Mouse (Mus musculus): ENCODE data around the gene Mad2l1bp. TPM values are rescaled to one million over a fixed set of nuclear protein-coding genes. Genes with fewer than 3 reads are reported as not detected.
A peak's percentile ranks its signal among the peaks of the same experiment; 100 is the strongest.

Gene Mad2l1bp
- total RNA-seq, 1 experiment from 2014 or later = 7.1 TPM

- ATAC-seq (ENCODE audit: extremely low read depth, insufficient number of reproducible peaks, low FRiP score, poor library complexity, severe bottlenecking) = peak; percentile 53
Measured at GRCm38 (mm10) chr17:46160090-46160662, 6.8 kb upstream of the Mad2l1bp start.

DNA sequence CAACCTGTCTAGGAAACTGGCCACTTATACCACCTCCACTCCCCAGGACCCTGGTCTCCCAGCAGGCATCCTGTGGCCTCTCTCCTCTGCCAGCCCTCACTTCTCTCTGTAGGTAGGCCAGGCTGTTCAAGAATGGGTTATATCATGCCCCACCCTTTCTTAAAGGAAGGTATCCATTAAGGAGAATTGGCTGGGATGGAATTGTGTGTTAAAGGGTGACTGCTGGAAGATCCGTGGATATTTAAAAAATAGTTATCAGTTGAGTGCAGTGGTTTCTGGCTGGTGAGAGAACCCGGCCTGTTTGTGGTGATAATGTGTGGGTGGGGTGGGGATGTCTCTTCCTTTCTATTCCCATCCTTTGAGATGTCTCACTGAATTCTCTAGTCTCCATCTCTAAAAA is 5.9 kb upstream of the Mad2l1bp start:
- ATAC-seq (ENCODE audit: extremely low read depth, insufficient number of reproducible peaks, low FRiP score, poor library complexity, severe bottlenecking) = no peak

- no peak for ATAC-seq (ENCODE audit: extremely low read depth, insufficient number of reproducible peaks, low FRiP score, poor library complexity, severe bottlenecking)
Measured at GRCm38 (mm10) chr17:46157131-46157530, 3.8 kb upstream of the Mad2l1bp start.

DNA sequence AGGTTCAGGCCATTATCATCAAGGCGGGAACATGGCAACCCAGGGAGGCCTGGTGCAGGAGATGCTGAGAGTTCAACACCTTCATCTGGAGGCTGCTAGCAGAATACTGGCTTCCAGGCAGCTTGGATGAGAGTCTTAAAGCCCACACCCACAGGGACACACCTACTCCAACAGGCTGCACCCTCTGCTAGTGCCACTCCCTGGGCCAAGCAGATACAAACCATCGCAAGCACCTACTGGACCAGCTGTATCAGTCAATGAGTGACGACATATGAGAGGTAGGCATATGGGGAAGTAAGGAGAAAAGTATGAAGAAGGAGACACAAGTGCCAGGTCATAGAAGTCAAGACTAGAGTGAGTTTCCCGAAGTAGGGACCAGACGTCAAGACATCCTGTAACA is 3.3 kb upstream of the Mad2l1bp start:
- ATAC-seq (ENCODE audit: extremely low read depth, insufficient number of reproducible peaks, low FRiP score, poor library complexity, severe bottlenecking) = no peak

- no peak for ATAC-seq (ENCODE audit: extremely low read depth, insufficient number of reproducible peaks, low FRiP score, poor library complexity, severe bottlenecking)
Measured at GRCm38 (mm10) chr17:46154336-46154735, 983 bp upstream of the Mad2l1bp start.

DNA sequence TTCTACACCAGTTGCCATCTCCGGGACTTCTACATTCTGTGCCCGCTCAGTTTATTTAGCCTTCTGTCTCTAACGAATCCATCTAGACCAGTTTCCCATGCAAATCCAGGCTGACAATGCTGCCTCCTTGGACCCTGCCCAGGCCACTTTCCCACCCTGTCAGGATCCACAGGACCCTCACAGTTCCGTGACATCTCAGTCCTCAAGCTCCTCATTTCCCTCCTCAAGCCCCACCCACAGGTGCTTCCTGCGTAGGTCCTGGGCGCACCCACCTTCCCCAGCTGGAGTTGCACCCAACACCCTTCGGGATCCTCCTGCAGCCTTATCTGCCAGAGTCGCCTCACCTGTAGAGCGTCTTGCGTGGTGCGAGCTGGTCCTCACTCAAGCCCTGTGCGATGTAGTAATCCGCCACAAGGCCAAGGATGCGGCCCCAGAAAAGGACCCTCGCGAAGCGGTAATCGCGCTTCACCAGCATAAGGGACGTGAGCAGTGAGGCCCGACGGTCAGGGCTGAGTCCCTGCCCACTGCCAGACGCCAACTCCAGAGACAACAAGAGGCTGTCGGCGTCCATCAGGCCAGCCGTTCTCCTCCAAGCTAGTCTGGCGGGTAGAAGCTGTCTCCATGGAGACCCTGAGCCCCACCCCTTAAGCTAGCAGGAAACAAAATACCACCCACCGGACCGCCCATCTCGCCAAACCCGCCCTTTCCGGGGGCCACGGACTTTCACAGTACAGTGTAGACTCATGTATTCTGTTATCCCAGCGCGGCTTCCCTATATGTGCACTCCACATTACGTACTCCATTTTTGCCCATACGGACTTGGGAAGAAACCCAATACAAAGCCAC is 9.6 kb downstream of the Mad2l1bp start, which contains the start of gene Rsph9:
Rsph9 (minus strand) TSS at position 639 of the 846 bp plus-strand sequence.
- ATAC-seq (ENCODE audit: extremely low read depth, insufficient number of reproducible peaks, low FRiP score, poor library complexity, severe bottlenecking) = peak; percentile 85

GRCm38 (mm10) chr17:46139872-46140271 is 13.5 kb downstream of the Mad2l1bp start:
- no peak for ATAC-seq (ENCODE audit: extremely low read depth, insufficient number of reproducible peaks, low FRiP score, poor library complexity, severe bottlenecking)

DNA sequence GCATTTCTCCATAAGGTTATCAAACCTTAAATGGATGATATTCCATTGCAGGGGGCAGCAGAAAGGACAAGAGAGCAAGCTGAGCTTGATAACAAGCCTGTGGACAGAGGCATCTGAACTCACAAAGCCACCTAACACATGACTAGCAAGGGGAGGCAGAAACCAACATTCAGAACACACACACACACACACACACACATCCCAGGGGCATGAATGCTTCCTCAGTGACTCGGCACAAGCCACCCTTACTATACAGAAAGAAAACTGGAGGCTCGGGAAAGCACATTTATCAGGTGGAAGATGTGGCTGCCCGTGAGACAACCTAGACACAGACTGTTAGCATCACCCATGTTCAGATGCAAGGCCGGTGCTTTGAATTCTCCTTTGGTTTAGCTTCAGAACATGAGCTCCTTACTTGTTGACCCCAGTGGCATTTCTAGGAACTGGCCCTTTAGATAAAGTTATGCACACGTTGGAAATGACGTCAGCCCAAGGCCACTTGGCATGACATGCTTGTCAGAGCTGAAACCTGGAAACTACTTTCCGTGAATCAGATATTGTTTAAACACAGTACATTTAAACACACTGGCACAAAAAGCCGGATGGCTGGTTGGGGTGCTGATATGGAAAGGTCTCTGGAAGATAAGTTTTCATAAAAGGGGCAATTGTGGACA is 14.7 kb downstream of the Mad2l1bp start:
- ATAC-seq (ENCODE audit: extremely low read depth, insufficient number of reproducible peaks, low FRiP score, poor library complexity, severe bottlenecking) = no peak

DNA sequence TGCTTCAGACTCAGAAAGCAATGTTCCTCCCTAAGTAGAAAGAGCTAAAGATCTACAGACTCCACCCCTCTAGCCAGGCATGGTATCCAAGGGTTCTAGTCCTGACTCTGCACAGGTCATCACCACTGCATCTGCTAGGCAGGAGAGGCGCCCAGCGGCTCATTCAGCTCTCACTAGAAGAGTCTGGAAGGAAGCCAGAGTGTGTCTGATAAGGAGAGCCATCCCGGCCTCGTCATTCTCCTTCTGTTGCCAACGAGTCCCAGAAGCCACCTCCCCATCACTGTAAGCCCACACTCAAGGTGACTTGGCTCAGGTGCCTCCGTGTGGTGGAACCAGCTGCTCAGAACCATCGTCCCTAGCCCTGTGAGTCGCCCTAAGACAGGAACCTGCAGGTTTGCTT is 20.5 kb downstream of the Mad2l1bp start:
- ATAC-seq (ENCODE audit: extremely low read depth, insufficient number of reproducible peaks, low FRiP score, poor library complexity, severe bottlenecking) = no peak

DNA sequence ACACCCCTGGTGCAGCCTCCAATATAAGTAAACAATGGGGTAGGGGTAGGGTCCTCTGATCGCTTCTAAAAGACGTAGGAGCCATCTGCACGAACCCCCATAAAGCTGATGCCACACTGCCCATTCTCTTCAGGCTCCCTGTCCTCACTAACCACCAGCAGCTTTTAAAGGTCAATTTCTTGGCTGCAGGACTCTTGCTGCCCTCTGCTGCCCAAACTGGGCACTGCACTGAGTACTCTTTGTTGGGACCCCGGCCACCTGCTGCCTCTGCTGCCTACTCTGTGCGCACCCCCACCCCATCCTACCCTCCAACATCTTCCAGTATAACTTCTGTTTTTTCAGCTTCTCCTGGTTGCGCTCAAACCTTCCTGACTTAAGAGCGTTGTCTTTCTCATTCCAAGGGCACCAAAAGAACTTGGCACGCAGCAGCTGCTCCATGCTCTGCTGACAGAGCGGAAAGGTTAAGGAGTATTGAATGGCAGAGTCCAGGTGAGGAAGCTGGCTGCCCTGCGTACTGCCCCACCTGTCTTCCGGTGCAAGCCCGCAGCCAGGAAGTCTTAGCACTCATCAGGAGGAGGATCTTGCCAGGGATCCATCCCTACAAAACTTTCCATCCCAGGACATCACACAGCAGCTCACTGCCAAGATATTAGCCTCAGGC is 21.2 kb downstream of the Mad2l1bp start:
- ATAC-seq (ENCODE audit: extremely low read depth, insufficient number of reproducible peaks, low FRiP score, poor library complexity, severe bottlenecking) = peak; percentile 56; the same call in 1 of the 2 replicates

- ATAC-seq (ENCODE audit: extremely low read depth, insufficient number of reproducible peaks, low FRiP score, poor library complexity, severe bottlenecking) = no peak
Measured at GRCm38 (mm10) chr17:46129741-46130498, 23.4 kb downstream of the Mad2l1bp start.

GRCm38 (mm10) chr17:46127814-46128493 is 25.4 kb downstream of the Mad2l1bp start:
- no peak for ATAC-seq (ENCODE audit: extremely low read depth, insufficient number of reproducible peaks, low FRiP score, poor library complexity, severe bottlenecking)

GRCm38 (mm10) chr17:46126608-46127007 is 26.7 kb downstream of the Mad2l1bp start:
- no peak for ATAC-seq (ENCODE audit: extremely low read depth, insufficient number of reproducible peaks, low FRiP score, poor library complexity, severe bottlenecking)

DNA sequence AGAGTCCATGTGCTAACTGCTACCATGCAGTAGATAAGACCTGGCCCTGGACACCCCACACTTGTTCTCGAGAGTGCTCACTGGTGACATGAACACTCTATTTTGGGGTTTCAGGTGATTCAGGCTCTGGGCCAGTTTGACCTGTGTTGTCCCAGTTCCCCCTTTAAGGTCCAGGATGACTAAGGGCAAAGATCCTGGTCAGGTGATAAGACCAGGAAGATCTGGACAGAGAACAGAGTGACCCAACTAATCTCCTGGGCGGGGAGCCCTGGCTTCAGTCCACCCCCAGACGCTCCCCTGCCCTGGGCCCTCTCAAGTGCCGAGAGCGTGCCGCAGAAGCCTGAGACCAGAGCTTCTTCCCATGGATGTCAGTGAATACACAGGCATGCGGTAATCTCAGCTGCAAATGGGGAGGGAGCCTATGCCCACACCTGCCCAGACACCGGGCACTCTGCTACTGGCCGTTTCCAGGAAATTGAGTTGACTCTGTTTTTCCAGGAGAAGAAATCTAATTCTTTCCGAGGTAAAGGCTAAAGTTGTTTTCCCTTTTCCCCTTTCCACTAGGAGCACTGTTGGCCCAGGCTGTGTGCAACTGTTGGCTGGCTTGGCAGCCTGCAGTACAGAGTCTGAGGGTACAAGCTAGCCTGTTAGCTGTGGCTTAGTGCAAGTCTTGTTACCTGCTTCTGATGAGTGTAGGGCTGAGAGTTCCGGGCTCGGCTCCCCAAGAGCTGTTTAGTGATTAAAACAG is 29.2 kb downstream of the Mad2l1bp start:
- no peak for ATAC-seq (ENCODE audit: extremely low read depth, insufficient number of reproducible peaks, low FRiP score, poor library complexity, severe bottlenecking)

DNA sequence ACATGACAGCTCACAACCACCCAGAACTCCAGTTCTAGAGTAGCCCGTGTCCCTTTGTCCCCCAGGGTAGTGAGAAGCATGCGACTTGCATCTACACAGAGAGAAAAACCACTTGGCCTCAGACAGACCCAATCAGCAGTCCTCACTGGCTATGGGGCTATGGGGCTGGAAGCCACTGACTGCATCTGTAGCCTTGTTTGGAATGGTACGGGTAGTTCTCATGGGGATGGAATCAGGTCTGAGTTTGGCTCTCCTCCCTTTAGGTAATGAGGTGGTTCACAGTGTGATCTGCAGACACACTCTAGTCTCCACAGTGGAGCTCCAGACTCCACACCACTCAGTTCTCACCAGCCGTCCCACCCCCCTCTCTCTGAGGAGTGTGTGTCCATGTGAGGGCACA is 30.1 kb downstream of the Mad2l1bp start:
- ATAC-seq (ENCODE audit: extremely low read depth, insufficient number of reproducible peaks, low FRiP score, poor library complexity, severe bottlenecking) = no peak

GRCm38 (mm10) chr17:46122791-46123190 is 30.6 kb downstream of the Mad2l1bp start:
- no peak for ATAC-seq (ENCODE audit: extremely low read depth, insufficient number of reproducible peaks, low FRiP score, poor library complexity, severe bottlenecking)

DNA sequence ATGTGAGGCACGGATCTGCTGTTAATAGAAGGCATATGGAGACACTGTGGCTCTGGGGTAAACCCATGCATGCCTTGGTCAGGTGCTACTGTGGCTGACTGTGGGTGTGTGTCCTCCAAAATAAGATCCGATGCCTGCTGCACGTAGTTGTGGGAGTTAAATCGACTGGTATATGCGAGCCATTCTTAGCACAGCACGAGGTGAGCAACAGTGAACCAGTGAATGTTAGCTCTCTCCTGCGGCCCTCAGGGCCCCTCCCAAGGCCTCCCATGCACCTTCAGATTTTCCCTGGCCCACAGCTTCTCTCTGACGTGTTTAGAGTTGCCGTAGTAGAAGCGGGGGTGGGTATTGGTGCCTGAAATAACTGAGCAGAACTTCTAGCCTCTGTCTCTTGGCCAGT is 33.7 kb downstream of the Mad2l1bp start:
- ATAC-seq (ENCODE audit: extremely low read depth, insufficient number of reproducible peaks, low FRiP score, poor library complexity, severe bottlenecking) = no peak

Data from neutrophil, adult 5-6 weeks (primary cell).